Mouse (Mus musculus): ENCODE data around the gene Hoxc4. TPM values are rescaled to one million over a fixed set of nuclear protein-coding genes. Genes with fewer than 3 reads are reported as not detected.

Gene Hoxc4
- polyA plus RNA-seq, 1 experiment from 2014 or later: 17.3 TPM

- Histone ChIP-seq H3K27ac (peak overlapping the region; percentile 71), H3K36me3 (no peaks in the 10 kb centered on the region), H3K27me3 (replicated peaks) (peaks cover 94% of the 10 kb centered on the region), H3K4me2 (no peak overlapping the region), H3K4me1 (0 out of 2 replicates have a peak, but pooled peaks cover under 1% of the 10 kb centered on the region), H3K9me3 (no peaks in the 10 kb centered on the region), H3K9ac (no peak overlapping the region), H3K4me3 (replicated peaks) (no peak overlapping the region)
- WGBS: 7% methylated on average over 17 of the region's 17 CpGs
- peak; percentile 41; the same call in 1 of the 2 replicates for ATAC-seq (ENCODE audit: insufficient read depth, low FRiP score, low read depth)
Measured at GRCm38 (mm10) chr15:103005308-103005707, 13.4 kb upstream of the Hoxc4 start.

DNA sequence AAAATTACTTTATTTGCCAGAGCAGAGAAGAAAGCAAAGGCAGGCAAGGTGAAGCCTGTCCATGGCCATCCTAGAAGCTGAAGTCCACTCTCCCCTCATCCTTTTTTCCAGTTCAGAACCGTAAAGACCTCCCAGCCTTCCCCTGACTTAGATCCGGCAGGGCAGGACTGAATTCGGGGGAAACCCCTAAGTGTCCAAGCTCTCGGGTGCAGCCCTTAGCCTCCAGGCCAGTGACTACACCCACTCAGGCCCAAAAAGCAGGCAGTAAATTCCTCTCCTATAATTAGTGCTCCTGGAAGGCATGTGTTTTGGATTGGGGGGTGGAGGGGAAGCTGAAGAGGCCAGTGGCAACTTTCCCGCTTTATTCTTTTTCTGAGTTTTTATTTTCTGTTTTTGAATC lies 12.9 kb upstream of the Hoxc4 start:
- Histone ChIP-seq H3K4me1 (0 out of 2 replicates have a peak, but pooled peaks cover 4% of the 10 kb centered on the region), H3K27ac (peak overlapping the region; percentile 71), H3K4me3 (replicated peaks) (no peak overlapping the region), H3K9me3 (no peaks in the 10 kb centered on the region), H3K4me2 (no peak overlapping the region), H3K36me3 (no peaks in the 10 kb centered on the region), H3K9ac (no peak overlapping the region), H3K27me3 (replicated peaks) (peaks cover 93% of the 10 kb centered on the region)
- no peak for ATAC-seq (ENCODE audit: insufficient read depth, low FRiP score, low read depth)
- WGBS: 19% methylated on average over 5 of the region's 5 CpGs

DNA sequence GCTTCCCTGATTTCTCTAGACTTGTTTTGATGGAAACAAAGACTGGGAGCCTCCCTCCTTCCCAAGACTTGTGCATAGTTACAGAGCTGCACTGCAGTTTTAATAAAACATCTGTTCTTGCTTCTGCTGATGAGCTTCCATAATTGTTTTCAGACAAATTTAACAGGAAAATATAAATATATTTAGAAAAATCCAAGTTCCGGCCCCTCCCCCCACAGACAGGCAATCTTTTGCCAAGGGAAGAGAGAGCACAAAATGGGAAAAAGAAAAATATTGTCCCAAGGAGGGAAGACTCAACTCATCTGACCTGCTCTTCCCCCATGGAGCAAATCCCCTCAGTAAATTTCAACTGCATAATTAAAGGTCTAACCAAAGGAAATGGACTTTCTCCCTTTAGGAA lies 12.4 kb upstream of the Hoxc4 start:
- H3K4me3 ChIP-seq (replicated peaks): no peak overlapping the region

GRCm38 (mm10) chr15:103009265-103010111 lies 9.2 kb upstream of the Hoxc4 start:
- no peak for ATAC-seq (ENCODE audit: insufficient read depth, low FRiP score, low read depth)
- 2% methylated on average over 27 of the region's 27 CpGs for WGBS

More for the DNA sequence above, 12.4 kb upstream of the Hoxc4 start:
- H3K4me2 ChIP-seq: no peak overlapping the region
- H3K4me1 ChIP-seq: peaks cover 7% of the 10 kb centered on the region; the same call in 1 of the 2 replicates
- no peaks in the 10 kb centered on the region for H3K36me3 ChIP-seq
- peak overlapping the region; percentile 71; the same call in 1 of the 2 replicates for H3K27ac ChIP-seq
- H3K27me3 ChIP-seq (replicated peaks): peaks cover 93% of the 10 kb centered on the region
- H3K9me3 ChIP-seq: no peaks in the 10 kb centered on the region
- no peak overlapping the region for H3K9ac ChIP-seq
- no peak for ATAC-seq (ENCODE audit: insufficient read depth, low FRiP score, low read depth)
- 24% methylated on average over 1 of the region's 1 CpGs for WGBS

DNA sequence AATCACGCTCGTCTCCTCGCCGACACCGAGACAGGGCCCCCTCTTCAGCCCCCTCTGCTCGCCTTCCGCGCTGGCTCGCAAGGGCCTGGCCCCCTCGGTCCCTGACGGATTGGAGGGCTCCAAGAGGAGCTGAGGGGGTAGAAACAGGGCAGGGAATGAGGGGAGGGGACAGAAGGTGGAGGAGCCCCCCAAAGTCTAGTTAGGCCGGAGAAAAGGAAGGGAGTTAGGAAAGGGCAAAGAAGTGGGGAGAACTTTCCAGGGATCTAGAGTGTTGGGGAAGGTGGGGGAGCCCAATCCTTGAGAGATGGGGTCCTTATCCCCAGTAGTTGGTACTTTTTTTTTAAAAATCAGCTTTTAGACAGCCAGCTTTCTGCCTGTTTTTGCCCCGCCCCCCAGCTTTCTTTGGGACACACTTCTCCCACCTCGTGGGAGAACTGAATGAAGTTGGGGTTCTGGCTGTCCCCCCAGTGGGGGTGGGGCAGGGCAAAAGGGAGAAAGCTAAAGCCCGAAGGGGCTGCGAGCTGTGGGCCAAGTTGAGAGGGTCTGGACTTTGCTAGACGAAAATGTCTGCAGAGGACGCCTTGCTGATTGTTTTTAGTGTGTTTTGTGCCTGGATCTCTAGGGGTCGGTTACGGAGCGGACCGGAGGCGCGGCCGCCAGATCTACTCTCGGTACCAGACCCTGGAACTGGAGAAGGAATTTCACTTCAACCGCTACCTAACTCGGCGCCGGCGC lies 8.5 kb upstream of the Hoxc4 start:
- peaks cover 81% of the 10 kb centered on the region for H3K27me3 ChIP-seq (replicated peaks)
- 9% methylated on average over 31 of the region's 31 CpGs for WGBS
- no peaks in the 10 kb centered on the region for H3K36me3 ChIP-seq
- H3K4me2 ChIP-seq: peak overlapping the region; percentile 42
- no peak for ATAC-seq (ENCODE audit: insufficient read depth, low FRiP score, low read depth)
- no peaks in the 10 kb centered on the region for H3K9me3 ChIP-seq
- peak overlapping the region; percentile 22; the same call in 1 of the 2 replicates for H3K9ac ChIP-seq
- peak overlapping the region; percentile 33 for H3K4me3 ChIP-seq (replicated peaks)
- peaks cover 21% of the 10 kb centered on the region for H3K4me1 ChIP-seq
- peak overlapping the region; percentile 52 for H3K27ac ChIP-seq

More at GRCm38 (mm10) chr15:103009265-103010111, 9.2 kb upstream of the Hoxc4 start:
- peak overlapping the region; percentile 42 for H3K4me2 ChIP-seq
- H3K9me3 ChIP-seq: no peaks in the 10 kb centered on the region
- H3K27ac ChIP-seq: peak overlapping the region; percentile 52
- peak overlapping the region; percentile 33 for H3K4me3 ChIP-seq (replicated peaks)
- no peaks in the 10 kb centered on the region for H3K36me3 ChIP-seq
- peaks cover 88% of the 10 kb centered on the region for H3K27me3 ChIP-seq (replicated peaks)
- H3K4me1 ChIP-seq: peaks cover 21% of the 10 kb centered on the region
- peak overlapping the region; percentile 22; the same call in 1 of the 2 replicates for H3K9ac ChIP-seq

DNA sequence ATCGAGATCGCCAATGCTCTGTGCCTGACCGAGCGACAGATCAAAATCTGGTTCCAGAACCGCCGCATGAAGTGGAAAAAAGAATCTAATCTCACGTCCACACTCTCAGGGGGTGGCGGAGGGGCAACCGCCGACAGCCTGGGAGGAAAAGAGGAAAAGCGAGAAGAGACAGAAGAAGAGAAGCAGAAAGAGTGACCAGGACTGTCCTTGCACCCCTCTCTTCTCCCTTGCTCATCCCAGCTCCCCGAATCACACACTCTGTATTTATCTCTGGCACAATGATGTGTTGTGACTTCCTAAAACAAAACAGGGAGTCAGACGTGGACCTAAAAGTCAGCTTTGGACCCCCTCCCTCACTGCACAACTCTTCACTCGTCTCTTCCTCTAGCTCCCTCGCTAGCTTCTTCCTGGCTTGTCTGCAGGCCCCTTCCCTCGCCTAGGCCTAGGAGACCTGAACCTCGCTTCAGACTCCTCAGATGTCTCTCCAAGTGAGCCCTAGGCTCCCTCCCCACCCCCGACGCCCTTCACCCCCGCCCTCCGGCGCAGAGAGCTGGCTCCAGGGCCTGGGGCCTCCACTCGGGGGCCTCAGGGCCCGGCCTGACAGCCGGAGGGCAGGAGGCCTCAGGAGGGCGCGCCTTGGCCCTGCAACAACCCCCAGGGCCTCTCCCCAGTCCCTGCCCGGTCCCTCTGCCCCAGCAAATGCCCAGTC lies 7.7 kb upstream of the Hoxc4 start:
- WGBS: 15% methylated on average over 28 of the region's 28 CpGs
- peak overlapping the region; percentile 52 for H3K27ac ChIP-seq
- H3K27me3 ChIP-seq (replicated peaks): peaks cover 81% of the 10 kb centered on the region
- peaks cover 21% of the 10 kb centered on the region for H3K4me1 ChIP-seq
- no peaks in the 10 kb centered on the region for H3K36me3 ChIP-seq
- peak overlapping the region; percentile 42 for H3K4me2 ChIP-seq
- ATAC-seq (ENCODE audit: insufficient read depth, low FRiP score, low read depth): no peak
- peak overlapping the region; percentile 30; the same call in 1 of the 2 replicates for H3K9ac ChIP-seq
- H3K9me3 ChIP-seq: no peaks in the 10 kb centered on the region
- H3K4me3 ChIP-seq (replicated peaks): peak overlapping the region; percentile 33

GRCm38 (mm10) chr15:103011928-103012486 lies 6.7 kb upstream of the Hoxc4 start:
- H3K27me3 ChIP-seq (replicated peaks): peaks cover 81% of the 10 kb centered on the region
- H3K4me3 ChIP-seq (replicated peaks): peak overlapping the region; percentile 23; the same call in 1 of the 2 replicates
- WGBS: 25% methylated on average over 26 of the region's 26 CpGs
- ATAC-seq (ENCODE audit: insufficient read depth, low FRiP score, low read depth): no peak
- H3K4me1 ChIP-seq: peaks cover 21% of the 10 kb centered on the region
- peak overlapping the region; percentile 43 for H3K4me2 ChIP-seq
- H3K9me3 ChIP-seq: no peaks in the 10 kb centered on the region
- peak overlapping the region; percentile 16; the same call in 1 of the 2 replicates for H3K9ac ChIP-seq
- H3K36me3 ChIP-seq: no peaks in the 10 kb centered on the region
- H3K27ac ChIP-seq: peak overlapping the region; percentile 55

GRCm38 (mm10) chr15:103013238-103013984 lies 5.3 kb upstream of the Hoxc4 start:
- Histone ChIP-seq H3K27ac (peak overlapping the region; percentile 93), H3K4me2 (peak overlapping the region; percentile 75), H3K36me3 (no peaks in the 10 kb centered on the region), H3K27me3 (replicated peaks) (peaks cover 70% of the 10 kb centered on the region), H3K4me3 (replicated peaks) (peak overlapping the region; percentile 47), H3K9me3 (no peaks in the 10 kb centered on the region), H3K4me1 (peaks cover 21% of the 10 kb centered on the region), H3K9ac (no peak overlapping the region)
- 6% methylated on average over 17 of the region's 17 CpGs for WGBS
- ATAC-seq (ENCODE audit: insufficient read depth, low FRiP score, low read depth): no peak

DNA sequence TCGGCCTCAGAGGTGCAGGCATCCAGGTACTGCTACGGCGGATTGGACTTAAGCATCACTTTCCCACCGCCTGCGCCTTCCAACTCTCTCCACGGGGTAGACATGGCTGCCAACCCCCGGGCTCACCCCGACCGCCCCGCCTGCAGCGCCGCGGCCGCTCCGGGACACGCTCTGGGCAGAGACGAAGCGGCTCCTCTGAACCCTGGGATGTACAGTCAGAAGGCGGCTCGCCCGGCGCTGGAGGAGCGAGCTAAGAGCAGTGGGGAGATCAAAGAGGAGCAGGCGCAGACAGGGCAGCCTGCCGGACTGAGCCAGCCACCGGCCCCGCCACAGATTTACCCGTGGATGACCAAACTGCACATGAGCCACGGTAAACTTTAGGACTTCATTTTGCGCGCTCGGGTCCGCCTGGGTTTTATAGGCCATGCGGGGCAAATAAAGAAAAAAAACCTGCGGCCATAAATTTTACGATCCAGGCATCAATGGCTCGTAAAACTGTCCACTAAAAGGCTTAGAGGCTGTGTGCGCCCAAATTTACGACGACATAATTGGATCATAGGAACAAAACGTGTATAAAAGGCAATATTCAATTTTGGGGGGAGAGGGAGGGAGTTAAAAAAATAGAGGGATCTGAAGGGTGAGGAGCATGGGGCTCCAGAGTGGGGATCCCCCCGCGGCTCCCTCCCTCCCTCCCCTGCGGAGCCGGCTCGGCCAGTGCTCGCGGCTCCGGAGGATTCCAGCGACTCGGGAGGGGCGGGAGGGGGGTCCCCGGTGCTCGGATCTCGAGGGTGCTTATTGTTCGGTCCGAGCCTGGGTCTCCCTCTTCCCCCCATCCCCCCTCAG lies 4.3 kb upstream of the Hoxc4 start:
- ATAC-seq (ENCODE audit: insufficient read depth, low FRiP score, low read depth): peak; percentile 27; the same call in 1 of the 2 replicates
- H3K4me1 ChIP-seq: peaks cover 21% of the 10 kb centered on the region
- no peaks in the 10 kb centered on the region for H3K36me3 ChIP-seq
- H3K27me3 ChIP-seq (replicated peaks): peaks cover 64% of the 10 kb centered on the region
- peak overlapping the region; percentile 75 for H3K4me2 ChIP-seq
- peak overlapping the region; percentile 37 for H3K9ac ChIP-seq
- H3K9me3 ChIP-seq: no peaks in the 10 kb centered on the region
- peak overlapping the region; percentile 47 for H3K4me3 ChIP-seq (replicated peaks)
- H3K27ac ChIP-seq: peak overlapping the region; percentile 93
- WGBS: under 1% methylated on average over 43 of the region's 57 CpGs

- H3K27me3 ChIP-seq (replicated peaks): peaks cover 65% of the 10 kb centered on the region
- H3K36me3 ChIP-seq: no peaks in the 10 kb centered on the region
- no peaks in the 10 kb centered on the region for H3K9me3 ChIP-seq
- peak overlapping the region; percentile 47 for H3K4me3 ChIP-seq (replicated peaks)
- H3K9ac ChIP-seq: peak overlapping the region; percentile 37; the same call in 1 of the 2 replicates
- 0 out of 2 replicates have a peak, but pooled peaks have one; percentile 10 for ATAC-seq (ENCODE audit: insufficient read depth, low FRiP score, low read depth)
- peak overlapping the region; percentile 93 for H3K27ac ChIP-seq
- H3K4me1 ChIP-seq: peaks cover 21% of the 10 kb centered on the region
- H3K4me2 ChIP-seq: peak overlapping the region; percentile 75
- 5% methylated on average over 26 of the region's 28 CpGs for WGBS
Measured at GRCm38 (mm10) chr15:103015009-103015399, 3.7 kb upstream of the Hoxc4 start.

Data from stomach, embryonic 15.5 days (tissue).